Mouse (Mus musculus) liver, embryonic 14.5 days (tissue): ENCODE data around the gene Mgll.

ENCODE experiments used
- CTCF ChIP-seq: IDR thresholded peaks from 2 replicates; pipeline ENCODE4 v1.5.1; 2016; ENCODE audit warnings: antibody characterized with exemption, low read depth, control low read depth
- EP300 ChIP-seq: IDR thresholded peaks from 2 replicates; pipeline ENCODE4 v1.6.1; 2016; ENCODE audit warnings: antibody characterized with exemption, low read depth

GRCm38 (mm10) chr6:88803957-88804695, 79.9 kb downstream of the Mgll start:
- TF ChIP-seq EP300 (peak; percentile 37; the same call in 1 of the 2 replicates), CTCF (peak; percentile 37; the same call in 1 of the 2 replicates)
